Mouse (Mus musculus) heart, embryonic 11.5 days (tissue): ENCODE measurements around the gene Mms22l. TPM values are rescaled to one million over a fixed set of nuclear protein-coding genes. Genes with fewer than 3 reads are reported as not detected.
"Not testable (repeated sequence)": the region's sequence is repeated elsewhere in the genome, so short reads cannot be mapped to it uniquely, and the experiment has no call there.

Source experiments
- ATAC-seq: fragments of 200-750 bp; cut with Nextera tagmentation; replicated peaks from 2 replicates; pipeline ENCODE4 v1.8.0; 2017; ENCODE audit warnings: moderate library complexity; ENCODE audit not compliant: insufficient number of reproducible peaks, low FRiP score, low TSS enrichment
- H3K27ac ChIP-seq: fragments of 300-500 bp; sonication (generic); 2 replicates; pipeline ENCODE4 v1.5.1; 2014; ENCODE audit warnings: mild to moderate bottlenecking, low read depth, low read length
- H3K27me3 ChIP-seq: fragments of 300-500 bp; sonication (generic); 2 replicates; pipeline ENCODE4 v1.6.1; 2014; ENCODE audit warnings: mild to moderate bottlenecking, low read length, mixed read lengths; ENCODE audit not compliant: control insufficient read depth, insufficient read depth
- H3K36me3 ChIP-seq: fragments of 300-500 bp; sonication (generic); 2 replicates; pipeline ENCODE4 v1.6.1; 2014; ENCODE audit warnings: mild to moderate bottlenecking, low read length, moderate library complexity, mixed read lengths; ENCODE audit not compliant: control insufficient read depth, insufficient read depth
- H3K4me1 ChIP-seq: fragments of 300-500 bp; sonication (generic); 2 replicates; pipeline ENCODE4 v1.6.1; 2014; ENCODE audit warnings: low read length; ENCODE audit not compliant: control insufficient read depth, insufficient read depth
- H3K4me2 ChIP-seq: fragments of 300-500 bp; sonication (generic); 2 replicates; pipeline ENCODE4 v1.6.1; 2014; ENCODE audit warnings: mild to moderate bottlenecking, moderate library complexity
- H3K4me3 ChIP-seq: fragments of 300-500 bp; sonication (generic); 2 replicates; pipeline ENCODE4 v1.5.1; 2014; ENCODE audit warnings: low read depth, low read length
- H3K9ac ChIP-seq: fragments of 300-500 bp; sonication (generic); 2 replicates; pipeline ENCODE4 v1.6.1; 2014; ENCODE audit warnings: mild to moderate bottlenecking, low read depth, low read length, moderate library complexity
- H3K9me3 ChIP-seq: fragments of 300-500 bp; sonication (generic); replicated peaks from 2 replicates; pipeline ENCODE4 v1.6.1; 2016; ENCODE audit warnings: low read length; ENCODE audit not compliant: control insufficient read depth
- WGBS: fragments of 180-500 bp; shearing (Covaris S2); extraction: QIAGEN DNeasy Blood & Tissue Kit; methylation state at CpG from one replicate; pipeline ENCODE4 v1.1.7; 2014; ENCODE audit not compliant: insufficient replicate concordance; 5-methylcytosine and 5-hydroxymethylcytosine counted together
- polyA plus RNA-seq: library from polyadenylated mRNA; unstranded; fragments of >200 nt; fragmentation: Nextera tagmentation; extraction: Ambion mirVana; gene quantifications from 2 replicates; pipeline ENCODE4 v1.2.1, GENCODE M21; 2014

Mms22l gene
- polyA plus RNA-seq, 1 experiment from 2014 or later, result 25.7 TPM

DNA sequence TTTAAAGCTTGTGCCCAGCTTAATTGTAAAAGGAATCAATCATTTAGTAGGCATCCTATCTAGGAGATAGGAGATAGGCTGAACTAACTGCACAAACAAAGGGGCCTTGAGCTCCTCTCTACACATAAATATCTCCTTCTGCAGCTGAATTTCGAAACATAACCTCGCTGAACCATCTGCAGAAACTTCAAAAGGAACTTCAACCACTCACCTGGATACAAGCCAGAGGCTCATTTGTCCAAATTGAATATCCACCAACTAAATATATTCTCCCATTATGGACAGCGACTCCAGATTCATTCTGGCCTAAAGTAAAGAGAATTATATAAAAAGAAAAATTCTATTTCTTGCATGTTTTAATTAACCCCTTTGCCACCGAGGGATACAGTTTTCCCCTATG is 130.4 kb downstream of the Mms22l start:
- Histone ChIP-seq H3K4me2 (no peak overlapping the region), H3K9ac (no peak overlapping the region), H3K27ac (no peak overlapping the region), H3K4me1 (peaks cover 12% of the 10 kb centered on the region; the same call in 1 of the 2 replicates), H3K9me3 (no peaks in the 10 kb centered on the region), H3K36me3 (no peaks in the 10 kb centered on the region), H3K27me3 (no peaks in the 10 kb centered on the region), H3K4me3 (no peak overlapping the region)
- ATAC-seq, result no peak
- 72% methylated on average over 4 of the region's 4 CpGs for WGBS

DNA sequence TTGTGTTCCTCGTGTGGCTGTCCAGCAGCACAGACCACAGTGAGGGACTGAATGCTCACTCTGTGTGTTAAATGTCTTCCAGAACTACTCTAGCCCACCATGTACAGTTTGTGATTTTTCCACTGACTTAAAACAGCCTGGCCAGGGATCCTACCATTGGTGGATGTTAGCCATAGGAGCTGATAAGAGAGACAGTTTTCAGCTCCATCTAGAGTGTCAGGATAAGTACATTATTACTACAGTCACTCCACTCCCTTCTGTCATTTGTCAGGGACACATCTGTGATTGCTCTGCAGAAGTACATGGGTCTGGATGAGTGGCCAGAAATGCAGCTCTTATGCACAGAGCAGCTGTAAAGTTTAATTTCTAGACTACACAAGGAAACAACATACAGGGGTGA is 131.6 kb downstream of the Mms22l start:
- 20% methylated on average over 1 of the region's 1 CpGs for WGBS
- peak overlapping the region; percentile 42; the same call in 1 of the 2 replicates for H3K27ac ChIP-seq
- H3K27me3 ChIP-seq, result no peaks in the 10 kb centered on the region
- H3K9me3 ChIP-seq, result no peaks in the 10 kb centered on the region
- no peak overlapping the region for H3K4me3 ChIP-seq
- H3K9ac ChIP-seq, result no peak overlapping the region
- peaks cover 12% of the 10 kb centered on the region; the same call in 1 of the 2 replicates for H3K4me1 ChIP-seq
- no peak overlapping the region for H3K4me2 ChIP-seq
- H3K36me3 ChIP-seq, result no peaks in the 10 kb centered on the region
- no peak; the same call in 1 of the 2 replicates for ATAC-seq

GRCm38 (mm10) chr4:24630430-24630829 is 134.2 kb downstream of the Mms22l start:
- WGBS, result 62% methylated on average over 2 of the region's 2 CpGs
- H3K4me3 ChIP-seq, result no peak overlapping the region
- no peaks in the 10 kb centered on the region for H3K36me3 ChIP-seq
- no peaks in the 10 kb centered on the region for H3K9me3 ChIP-seq
- H3K27ac ChIP-seq, result no peak overlapping the region
- no peak overlapping the region for H3K9ac ChIP-seq
- H3K27me3 ChIP-seq, result no peaks in the 10 kb centered on the region
- H3K4me1 ChIP-seq, result peaks cover 12% of the 10 kb centered on the region; the same call in 1 of the 2 replicates
- no peak overlapping the region for H3K4me2 ChIP-seq
- ATAC-seq, result no peak

- Histone ChIP-seq H3K4me2 (no peak overlapping the region), H3K27ac (no peak overlapping the region), H3K9me3 (no peaks in the 10 kb centered on the region), H3K36me3 (no peaks in the 10 kb centered on the region), H3K4me1 (peaks cover 9% of the 10 kb centered on the region; the same call in 1 of the 2 replicates), H3K27me3 (no peaks in the 10 kb centered on the region), H3K4me3 (no peak overlapping the region), H3K9ac (no peak overlapping the region)
- no peak for ATAC-seq
- WGBS, result 70% methylated on average over 9 of the region's 9 CpGs
These were observed 135.1 kb downstream of the Mms22l start for GRCm38 (mm10) chr4:24631177-24631911.

DNA sequence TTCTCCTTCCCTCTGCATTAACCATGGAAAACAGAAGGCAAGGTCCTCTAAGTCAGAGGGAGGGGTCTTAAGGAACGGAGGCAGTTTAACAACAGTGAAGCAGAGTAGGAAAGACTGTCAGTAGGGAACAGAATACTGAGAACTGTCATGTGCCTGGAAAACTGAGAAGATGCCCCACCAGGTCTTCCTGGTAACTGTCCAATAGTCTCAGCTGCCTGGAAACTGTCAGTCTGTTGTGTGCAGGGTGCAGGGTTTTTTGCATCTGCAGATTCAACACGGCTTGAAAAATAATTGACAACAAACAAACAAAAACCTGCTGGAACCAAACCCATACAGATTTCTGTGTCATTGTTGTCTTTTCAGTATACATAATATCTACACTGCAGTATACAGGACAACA is 146.1 kb downstream of the Mms22l start:
- H3K36me3 ChIP-seq, result no peaks in the 10 kb centered on the region
- H3K27me3 ChIP-seq, result no peaks in the 10 kb centered on the region
- H3K4me2 ChIP-seq, result no peak overlapping the region
- 81% methylated on average over 2 of the region's 2 CpGs for WGBS
- ATAC-seq, result no peak
- no peak overlapping the region for H3K4me3 ChIP-seq
- no peaks in the 10 kb centered on the region for H3K4me1 ChIP-seq
- no peak overlapping the region for H3K9ac ChIP-seq
- no peak overlapping the region for H3K27ac ChIP-seq
- H3K9me3 ChIP-seq, result no peaks in the 10 kb centered on the region

DNA sequence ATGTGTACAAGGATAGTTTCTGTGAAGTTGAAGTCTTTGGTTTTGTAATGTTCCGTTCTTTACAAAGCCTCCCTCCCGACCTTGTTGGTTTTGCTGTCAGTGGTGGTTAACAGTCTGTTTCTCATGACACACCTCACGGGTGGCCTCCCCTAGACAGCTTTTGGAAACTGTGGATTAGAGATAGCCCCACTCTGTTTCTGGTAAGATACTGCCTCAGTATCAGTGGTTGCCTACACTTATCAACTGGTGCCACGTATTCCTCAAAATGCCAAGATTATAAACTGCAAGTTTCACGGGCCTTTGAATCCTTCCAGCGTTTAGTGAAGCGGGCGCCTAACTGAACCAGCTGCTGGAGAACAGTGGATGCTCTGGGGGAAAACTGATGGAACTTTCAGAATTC is 148.5 kb downstream of the Mms22l start:
- not testable (repeated sequence) for H3K27ac ChIP-seq, H3K4me1 ChIP-seq, H3K9ac ChIP-seq, H3K27me3 ChIP-seq, H3K4me3 ChIP-seq, H3K36me3 ChIP-seq, H3K9me3 ChIP-seq, H3K4me2 ChIP-seq, ATAC-seq
- 83% methylated on average over 6 of the region's 8 CpGs for WGBS
